Mouse (Mus musculus): Measurements from ENCODE around the gene Tbl1x.

- TF ChIP-seq CTCF (IDR thresholded peaks at IDR 0.05; ENCODE audit: control insufficient read depth, insufficient read depth, insufficient read length) (no peak), CEBPB (IDR thresholded peaks at IDR 0.05; ENCODE audit: low read depth) (no peak), USF1 (IDR thresholded peaks at IDR 0.05; ENCODE audit: low read depth) (no peak), MAX (IDR thresholded peaks at IDR 0.05) (no peak), FOSL1 (IDR thresholded peaks at IDR 0.05; ENCODE audit: insufficient read depth, low read length, poor library complexity, severe bottlenecking) (no peak), MYOG (IDR thresholded peaks at IDR 0.05; ENCODE audit: control insufficient read depth, extremely low read depth, insufficient read length) (no peak)
These were observed 156.1 kb downstream of the Tbl1x start for GRCm38 (mm10) chrX:77666911-77667310.

All from C2C12 (cell line).